Mouse (Mus musculus) ES-E14 (cell line): ENCODE measurements around the gene Asf1b. TPM values are rescaled to one million over a fixed set of nuclear protein-coding genes. Genes with fewer than 3 reads are reported as not detected.

Source experiments
- DNase-seq: peaks from one replicate; pipeline ENCODE4 v3.0.0-alpha.2; 2013; ENCODE audit warnings: low read depth, low spot score
- H3K27ac ChIP-seq: 2 replicates; pipeline ENCODE4 v1.5.1; 2012; ENCODE audit warnings: low read depth, mild to moderate bottlenecking, low read length, moderate library complexity, mixed read lengths; ENCODE audit not compliant: poor library complexity, insufficient read depth, severe bottlenecking
- H3K36me3 ChIP-seq: 2 replicates; pipeline ENCODE4 v1.6.1; 2012; ENCODE audit warnings: mild to moderate bottlenecking, low read length, moderate library complexity, mixed read lengths; ENCODE audit not compliant: control insufficient read depth, poor library complexity, insufficient read depth, severe bottlenecking
- H3K4me1 ChIP-seq, 2 experiments: fragments of 150-350 bp in 1 of 2; sonication (generic) in 1 of 2; 2 replicates each; pipeline ENCODE4 v1.6.1; 2012; ENCODE audit warnings: low read length in 2 of 2, mild to moderate bottlenecking in 1 of 2, mixed read lengths in 1 of 2; ENCODE audit not compliant: control insufficient read depth in 2 of 2, insufficient read depth in 2 of 2, poor library complexity in 1 of 2
- H3K4me3 ChIP-seq, 2 experiments: fragments of 150-350 bp in 1 of 2; sonication (generic) in 1 of 2; 2 replicates each; pipeline ENCODE4 v1.5.1; 2012; ENCODE audit warnings: low read length in 2 of 2, low read depth in 1 of 2, mild to moderate bottlenecking in 1 of 2, mixed read lengths in 1 of 2; ENCODE audit not compliant: insufficient read depth in 1 of 2, poor library complexity in 1 of 2, severe bottlenecking in 1 of 2
- H3K9ac ChIP-seq: 2 replicates; pipeline ENCODE4 v1.6.1; 2012; ENCODE audit warnings: low read depth, mild to moderate bottlenecking, low read length, mixed read lengths; ENCODE audit not compliant: poor library complexity, insufficient read depth, severe bottlenecking
- H3K9me3 ChIP-seq: fragments of 150-350 bp; sonication (generic); 2 replicates; pipeline ENCODE4 v1.6.1; 2012; ENCODE audit warnings: low read depth, mild to moderate bottlenecking, low read length; ENCODE audit not compliant: control insufficient read depth, insufficient read depth
- CHD2 ChIP-seq: IDR thresholded peaks from 2 replicates; pipeline ENCODE4 v1.6.1; 2014; ENCODE audit warnings: mild to moderate bottlenecking, low read depth, low read length, inconsistent platforms
- HCFC1 ChIP-seq: IDR thresholded peaks from 2 replicates; pipeline ENCODE4 v1.6.1; 2012; ENCODE audit warnings: low read length, inconsistent platforms, borderline replicate concordance; ENCODE audit not compliant: insufficient read depth
- MAFK ChIP-seq: IDR thresholded peaks from 2 replicates; pipeline ENCODE4 v1.6.1; 2014; ENCODE audit warnings: mild to moderate bottlenecking, low read depth, low read length, inconsistent platforms; ENCODE audit not compliant: insufficient read depth
- ZC3H11A ChIP-seq: IDR thresholded peaks from 2 replicates; pipeline ENCODE4 v1.6.1; 2012; ENCODE audit warnings: low read depth, mild to moderate bottlenecking, inconsistent platforms, low read length, borderline replicate concordance
- ZNF384 ChIP-seq: IDR thresholded peaks from 2 replicates; pipeline ENCODE4 v1.6.1; 2012; ENCODE audit warnings: low read depth, low read length, inconsistent platforms
- in situ Hi-C, 2 experiments: fragments of 600-800 bp; cut with MboI; formaldehyde crosslinking; loops; one replicate each; pipeline ENCODE4 v1.15.1; 2025; ENCODE audit warnings: low sequenced_read_pairs in 2 of 2, inconsistent platforms in 1 of 2; ENCODE audit not compliant: unreplicated experiment in 2 of 2
- total RNA-seq: library from RNA; depleted of rRNA; stranded (reverse); fragments of 300-350 nt; gene quantifications from 2 replicates; pipeline ENCODE4 v1.2.3, GENCODE M21; 2012

Asf1b gene
- total RNA-seq, 1 experiment: 43.3 TPM

GRCm38 (mm10) chr8:83999825-84000224, 44.5 kb downstream of the Asf1b start:
- Histone ChIP-seq H3K4me1 (peaks cover 10 to 22% of the 10 kb centered on the region in 2 experiments), H3K4me3 (no peak overlapping the region), H3K9ac (no peak overlapping the region), H3K9me3 (no peaks in the 10 kb centered on the region), H3K36me3 (peaks cover 21% of the 10 kb centered on the region), H3K27ac (no peak overlapping the region)
- no peak for DNase-seq
- in situ Hi-C loops: no loop called here
- no peak for TF ChIP-seq MAFK
- no peak for TF ChIP-seq ZNF384
- TF ChIP-seq ZC3H11A: no peak
- TF ChIP-seq HCFC1: no peak
- TF ChIP-seq CHD2: no peak

GRCm38 (mm10) chr8:84001281-84002000, 46.1 kb downstream of the Asf1b start, which contains the start of gene 1700067K01Rik:
1700067K01Rik (plus strand) TSS chr8:84001502.
- Histone ChIP-seq H3K36me3 (peaks cover 21% of the 10 kb centered on the region), H3K4me3 (peak within 1 kb of the TSS; percentile 52 to 59), H3K9ac (peak within 1 kb of the TSS; percentile 68), H3K27ac (no peak within 1 kb of the TSS), H3K4me1 (peaks cover 13 to 18% of the 10 kb centered on the region in 2 experiments), H3K9me3 (no peaks in the 10 kb centered on the region)
- no peak for DNase-seq
- in situ Hi-C loops: no loop called here
- 0 out of 2 replicates have a peak, but pooled peaks have one; percentile 37 for TF ChIP-seq HCFC1
- no peak for TF ChIP-seq CHD2

DNA sequence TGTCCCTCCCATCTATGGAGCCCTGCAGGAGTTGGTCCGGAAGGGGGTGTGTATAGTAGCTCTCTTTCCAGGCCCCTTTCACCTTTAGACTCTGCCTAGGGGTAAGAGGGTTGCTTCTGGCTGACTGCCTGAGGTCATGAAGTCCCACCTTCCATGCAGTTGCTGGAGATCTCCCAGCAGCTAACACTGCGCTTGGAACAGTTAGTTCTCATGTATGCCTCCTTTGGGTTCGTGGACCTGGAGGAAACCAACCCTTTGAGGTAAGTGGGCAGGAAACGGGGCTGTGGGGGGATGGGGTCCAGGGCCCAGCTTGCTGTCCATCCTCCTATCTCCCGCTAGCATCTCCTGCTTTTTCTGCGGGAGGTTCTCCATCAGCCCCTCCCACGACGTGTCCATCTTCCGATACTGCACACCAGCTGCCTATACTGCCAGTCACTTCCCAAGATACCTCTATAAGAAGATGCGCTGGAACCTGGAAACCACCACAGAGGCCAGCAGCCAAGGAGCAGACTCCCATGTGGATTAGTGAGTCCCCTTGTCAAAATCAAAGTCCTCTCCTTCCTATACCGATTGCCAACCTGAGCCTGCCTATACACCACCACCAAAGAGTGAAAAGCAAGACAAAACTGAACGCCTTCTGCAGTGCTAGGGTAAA, 47.8 kb downstream of the Asf1b start:
- TF ChIP-seq ZC3H11A (no peak), CHD2 (no peak), ZNF384 (no peak), MAFK (no peak), HCFC1 (no peak)
- Histone ChIP-seq H3K36me3 (peaks cover 21% of the 10 kb centered on the region), H3K4me1 (peaks cover 15 to 18% of the 10 kb centered on the region in 2 experiments), H3K27ac (no peak overlapping the region), H3K4me3 (no peak overlapping the region; a peak in 1 of 4 replicates), H3K9ac (no peak overlapping the region), H3K9me3 (no peaks in the 10 kb centered on the region)
- DNase-seq: no peak
- in situ Hi-C loops: no loop called here

DNA sequence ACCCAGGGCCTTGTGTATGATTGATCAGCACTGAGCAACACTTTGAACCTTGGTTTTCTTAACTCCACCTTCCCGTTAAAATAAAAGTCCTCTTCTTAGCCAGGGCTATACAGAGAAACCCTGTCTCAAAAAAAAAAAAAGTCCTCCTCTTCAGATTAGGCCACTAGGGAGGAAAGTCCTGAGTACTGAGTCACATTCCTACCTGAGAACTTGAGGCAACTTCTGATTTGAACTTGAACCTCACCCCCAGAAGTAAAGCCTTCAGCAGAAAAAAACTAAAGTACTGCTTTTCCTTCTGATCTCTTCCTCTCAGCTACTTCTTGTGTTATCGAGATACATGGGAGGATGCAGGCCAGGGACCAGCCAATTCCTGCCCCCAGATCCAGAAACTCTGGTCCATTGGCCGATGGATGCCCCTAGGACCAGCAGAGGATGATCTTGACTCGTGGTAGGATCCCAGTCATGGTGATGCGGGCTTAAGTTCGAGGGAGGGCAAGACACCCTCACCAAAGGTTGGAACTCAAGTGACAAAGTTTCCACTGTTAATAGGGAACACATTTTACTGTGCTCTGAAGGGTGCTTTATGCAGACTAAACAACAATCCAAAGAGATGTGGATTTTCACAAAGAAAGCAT, 48.4 kb downstream of the Asf1b start:
- Histone ChIP-seq H3K36me3 (peaks cover 21% of the 10 kb centered on the region), H3K27ac (no peak overlapping the region), H3K9ac (no peak overlapping the region; the same call in 1 of the 2 replicates), H3K9me3 (no peaks in the 10 kb centered on the region), H3K4me1 (peaks cover 14 to 18% of the 10 kb centered on the region in 2 experiments), H3K4me3 (peak overlapping the region; percentile 69 to 76; a peak in 3 of 4 replicates)
- no peak for TF ChIP-seq HCFC1
- TF ChIP-seq ZC3H11A: no peak
- TF ChIP-seq ZNF384: peak; percentile 86
- TF ChIP-seq MAFK: no peak
- in situ Hi-C loops: no loop called here
- no peak for DNase-seq
